Mouse (Mus musculus) lung, embryonic 16.5 days (tissue): ENCODE data around the gene Btbd35f6. TPM values are rescaled to one million over a fixed set of nuclear protein-coding genes. Genes with fewer than 3 reads are reported as not detected.
"Not testable (repeated sequence)": the region's sequence is repeated elsewhere in the genome, so short reads cannot be mapped to it uniquely, and the experiment has no call there.

Source experiments
- ATAC-seq: fragments of 200-750 bp; cut with Nextera tagmentation; 2 replicates; pipeline ENCODE4 v1.8.0; 2017; ENCODE audit warnings: low read depth, mild to moderate bottlenecking, moderate library complexity
- H3K27ac ChIP-seq: fragments of 300-500 bp; sonication (generic); 2 replicates; pipeline ENCODE4 v1.5.1; 2014; ENCODE audit warnings: mild to moderate bottlenecking, control low read depth, low read length
- H3K27me3 ChIP-seq: fragments of 300-500 bp; sonication (generic); 2 replicates; pipeline ENCODE4 v1.6.1; 2014; ENCODE audit warnings: low read depth, low read length, mixed read lengths; ENCODE audit not compliant: control insufficient read depth, insufficient read depth
- H3K36me3 ChIP-seq: fragments of 300-500 bp; sonication (generic); 2 replicates; pipeline ENCODE4 v1.6.1; 2014; ENCODE audit warnings: low read length; ENCODE audit not compliant: control insufficient read depth, insufficient read depth
- H3K4me1 ChIP-seq: fragments of 300-500 bp; sonication (generic); replicated peaks from 2 replicates; pipeline ENCODE4 v1.6.1; 2014; ENCODE audit warnings: low read length, mixed read lengths; ENCODE audit not compliant: control insufficient read depth, insufficient read depth
- H3K4me2 ChIP-seq: fragments of 300-500 bp; sonication (generic); 2 replicates; pipeline ENCODE4 v1.6.1; 2014; ENCODE audit warnings: low read depth, low read length, control low read depth
- H3K4me3 ChIP-seq: fragments of 300-500 bp; sonication (generic); 2 replicates; pipeline ENCODE4 v1.5.1; 2014; ENCODE audit warnings: mild to moderate bottlenecking, low read length, control low read depth
- H3K9ac ChIP-seq: fragments of 300-500 bp; sonication (generic); 2 replicates; pipeline ENCODE4 v1.6.1; 2014; ENCODE audit warnings: low read length, control low read depth
- H3K9me3 ChIP-seq: fragments of 300-500 bp; sonication (generic); 2 replicates; pipeline ENCODE4 v1.6.1; 2016; ENCODE audit warnings: low read length; ENCODE audit not compliant: control insufficient read depth
- WGBS: fragments of 180-500 bp; shearing (Covaris S2); extraction: QIAGEN DNeasy Blood & Tissue Kit; methylation state at CpG from one replicate; pipeline ENCODE4 v1.1.7; 2014; 5-methylcytosine and 5-hydroxymethylcytosine counted together
- polyA plus RNA-seq: library from polyadenylated mRNA; unstranded; fragments of >200 nt; fragmentation: Nextera tagmentation; extraction: Ambion mirVana; gene quantifications from 2 replicates; pipeline ENCODE4 v1.2.1, GENCODE M21; 2015

Gene Btbd35f6
- polyA plus RNA-seq, result not detected in 2 replicates

- not testable (repeated sequence) for H3K9me3 ChIP-seq, ATAC-seq, H3K4me1 ChIP-seq, H3K9ac ChIP-seq, H3K27ac ChIP-seq, H3K36me3 ChIP-seq, H3K27me3 ChIP-seq, H3K4me2 ChIP-seq, H3K4me3 ChIP-seq
- no CpG with 5 or more reads among the region's 4 CpGs for WGBS
Observed at GRCm38 (mm10) chrX:33956440-33956839, at the start of gene Btbd35f6. Btbd35f6 (minus strand) TSS chrX:33956540.

- H3K27me3 ChIP-seq, H3K4me1 ChIP-seq, H3K9me3 ChIP-seq, H3K27ac ChIP-seq, H3K9ac ChIP-seq, H3K36me3 ChIP-seq, H3K4me3 ChIP-seq, ATAC-seq, H3K4me2 ChIP-seq: not testable (repeated sequence)
Observed at GRCm38 (mm10) chrX:33986716-33987115, 30.4 kb upstream of the Btbd35f6 start, which contains the start of gene Gm21870. Gm21870 (minus strand) TSS chrX:33986816.

DNA sequence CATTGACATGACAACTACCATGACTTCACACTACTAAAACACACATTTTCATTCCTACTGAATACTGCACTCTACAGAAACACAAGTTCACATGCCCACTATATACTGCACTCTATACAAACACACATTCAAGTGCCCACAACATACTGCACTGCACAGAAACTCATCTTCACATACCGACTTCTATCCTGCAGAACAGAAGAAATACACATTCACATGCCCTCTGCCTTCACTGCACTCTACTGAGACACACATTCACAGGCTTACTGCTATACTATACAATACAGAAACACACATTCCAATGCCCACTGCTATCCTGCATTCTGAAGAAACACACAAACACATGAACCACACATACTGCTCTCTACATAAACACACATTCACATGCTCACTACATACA, 26.1 kb downstream of the Btbd35f6 start:
- H3K4me1 ChIP-seq, H3K4me3 ChIP-seq, H3K9ac ChIP-seq, H3K9me3 ChIP-seq, H3K27me3 ChIP-seq, ATAC-seq, H3K36me3 ChIP-seq, H3K4me2 ChIP-seq, H3K27ac ChIP-seq: not testable (repeated sequence)
- no CpG with 5 or more reads among the region's 1 CpGs for WGBS

GRCm38 (mm10) chrX:33928225-33928624, 28.1 kb downstream of the Btbd35f6 start:
- not testable (repeated sequence) for H3K4me1 ChIP-seq, H3K27me3 ChIP-seq, H3K9me3 ChIP-seq, H3K4me3 ChIP-seq, H3K36me3 ChIP-seq, H3K27ac ChIP-seq, H3K4me2 ChIP-seq, ATAC-seq, H3K9ac ChIP-seq
- WGBS, result 72% methylated on average over 4 of the region's 4 CpGs

DNA sequence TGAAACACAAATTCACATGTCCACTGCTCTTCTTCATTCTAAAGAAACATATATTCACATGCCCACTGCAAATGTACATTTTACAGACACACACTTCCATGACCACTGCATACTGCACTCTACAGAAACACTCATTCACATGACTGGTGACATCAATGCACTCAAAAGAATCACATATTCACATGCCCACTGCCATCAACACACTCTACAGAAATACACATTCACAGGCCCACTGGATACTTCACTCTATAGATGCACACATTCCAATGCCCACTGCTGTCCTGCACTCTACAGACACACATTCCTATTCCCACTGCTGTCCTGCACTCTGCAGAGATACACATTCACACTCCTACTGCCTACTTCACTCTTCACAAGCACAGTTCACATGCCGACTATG, 30.0 kb downstream of the Btbd35f6 start:
- not testable (repeated sequence) for H3K27me3 ChIP-seq, H3K36me3 ChIP-seq, H3K27ac ChIP-seq, H3K9ac ChIP-seq, H3K4me1 ChIP-seq, H3K4me3 ChIP-seq, H3K9me3 ChIP-seq, ATAC-seq, H3K4me2 ChIP-seq
- no CpG with 5 or more reads among the region's 1 CpGs for WGBS

GRCm38 (mm10) chrX:33925420-33925819, 30.9 kb downstream of the Btbd35f6 start:
- ATAC-seq, H3K9me3 ChIP-seq, H3K9ac ChIP-seq: not testable (repeated sequence)

More at GRCm38 (mm10) chrX:33925420-33925819, 30.9 kb downstream of the Btbd35f6 start:
- not testable (repeated sequence) for H3K27ac ChIP-seq, H3K4me2 ChIP-seq, H3K36me3 ChIP-seq, H3K4me1 ChIP-seq, H3K27me3 ChIP-seq, H3K4me3 ChIP-seq
- 85% methylated on average over 2 of the region's 2 CpGs for WGBS

Other genes starting within 250 kb of the Btbd35f6 start
- gene Gm21870, start 30.3 kb upstream of the Btbd35f6 start, polyA plus RNA-seq, result not detected in 2 replicates
- not detected in 2 replicates for gene Btbd35f9, start 205.0 kb upstream of the Btbd35f6 start, polyA plus RNA-seq